Mouse (Mus musculus) adrenal gland, postnatal 10 days (tissue): ENCODE data around the gene Grid2. TPM values are rescaled to one million over a fixed set of nuclear protein-coding genes. Genes with fewer than 3 reads are reported as not detected.
A peak's percentile ranks its signal among the peaks of the same experiment; 100 is the strongest.

Experiments used
- DNase-seq: peaks from one replicate; pipeline ENCODE4 v3.0.0; 2021; ENCODE audit warnings: mixed read lengths
- total RNA-seq, 2 experiments: library from RNA; stranded (reverse); gene quantifications; 2 replicates each; pipeline ENCODE4 v1.2.3; 2021

Grid2 gene
- total RNA-seq, 2 experiments from 2014 or later, result 0.48 to 0.67 TPM

DNA sequence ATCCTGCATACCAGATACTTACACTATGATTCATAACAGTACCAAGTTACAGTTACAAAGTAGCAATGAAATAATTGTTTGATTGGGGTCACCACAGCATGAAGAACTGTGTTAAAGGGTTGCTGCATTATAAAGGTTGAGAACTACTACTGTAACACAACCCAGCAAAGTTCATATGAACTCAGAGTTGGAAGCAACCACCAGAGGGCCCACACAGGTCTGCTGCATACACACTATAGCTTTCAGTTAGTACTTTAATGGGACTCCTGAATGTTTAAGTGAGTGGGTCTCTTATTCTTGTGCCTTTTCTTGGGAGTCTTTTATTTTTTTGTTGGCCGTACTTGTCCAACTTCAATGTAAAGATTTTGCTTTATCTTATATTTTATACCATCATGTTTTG, 1057.5 kb downstream of the Grid2 start:
- DNase-seq, result no peak

DNA sequence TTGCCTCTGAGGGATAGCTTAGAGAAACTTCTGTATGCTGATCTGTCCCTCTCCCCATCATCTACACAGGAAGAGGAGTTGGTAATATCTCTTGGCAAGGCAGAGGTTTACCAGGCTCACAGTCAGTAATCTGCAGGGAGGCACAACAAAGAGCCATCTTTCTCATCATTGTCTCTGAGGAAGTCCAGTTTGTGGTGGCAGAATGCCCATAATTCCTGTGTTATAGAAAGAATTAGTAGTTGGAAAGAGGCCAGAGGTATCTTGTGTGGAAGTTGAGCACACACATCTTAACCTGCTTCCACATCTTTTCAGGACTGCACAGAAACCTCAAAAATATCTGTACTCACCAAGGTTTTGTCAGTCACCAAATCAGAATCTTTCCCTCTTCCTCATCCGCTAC, 1071.3 kb downstream of the Grid2 start:
- DNase-seq, result no peak

DNA sequence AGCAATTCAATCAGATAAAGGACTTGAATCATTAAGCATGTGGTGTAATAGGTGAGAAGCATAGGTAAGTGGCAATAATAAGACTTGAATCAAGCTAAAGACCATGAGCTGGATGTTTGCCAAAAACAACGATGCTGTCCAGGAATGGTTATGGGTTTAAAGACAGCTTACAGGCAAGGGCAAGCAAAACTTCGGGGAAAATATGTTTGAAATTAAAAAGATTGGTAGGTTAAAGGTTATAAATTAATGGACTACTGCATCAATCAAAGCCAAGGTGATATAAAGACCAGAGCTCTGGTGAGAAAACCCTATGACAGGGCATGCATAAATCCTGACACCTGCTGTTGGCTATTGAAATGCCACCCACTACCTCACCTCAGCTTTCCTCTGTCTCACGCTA, 1072.2 kb downstream of the Grid2 start:
- no peak for DNase-seq

DNA sequence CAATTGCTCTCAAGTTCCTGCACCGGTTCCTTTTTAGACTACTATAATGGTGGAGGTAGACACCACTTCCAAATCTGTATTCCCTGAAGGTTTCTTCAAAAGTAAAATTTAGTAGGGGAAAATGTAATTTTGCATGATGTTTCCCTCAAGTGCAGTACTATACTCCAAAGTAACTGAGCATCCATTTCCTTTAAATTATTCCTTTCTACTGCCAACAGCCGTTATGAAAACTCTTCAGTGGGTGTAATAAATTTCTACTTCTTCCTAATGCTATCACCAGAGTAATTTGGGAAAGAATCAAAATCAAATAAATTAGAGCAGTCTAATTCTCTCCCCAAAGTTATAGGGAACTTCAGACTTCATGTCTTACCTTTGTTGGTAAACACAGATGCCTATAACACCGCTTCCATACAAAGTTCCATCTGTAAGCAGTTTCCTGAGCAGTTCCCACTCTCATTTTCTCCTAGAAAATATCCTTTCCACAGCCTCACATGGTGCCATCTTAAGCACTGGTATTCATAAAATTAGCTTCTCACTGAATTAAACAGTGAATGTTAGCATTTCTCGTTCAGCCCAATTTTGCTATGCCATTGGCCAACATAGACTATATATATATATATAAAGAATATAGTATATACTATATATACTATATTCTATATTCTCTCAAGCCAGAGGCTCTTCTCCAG, 1142.9 kb downstream of the Grid2 start:
- DNase-seq, result no peak

DNA sequence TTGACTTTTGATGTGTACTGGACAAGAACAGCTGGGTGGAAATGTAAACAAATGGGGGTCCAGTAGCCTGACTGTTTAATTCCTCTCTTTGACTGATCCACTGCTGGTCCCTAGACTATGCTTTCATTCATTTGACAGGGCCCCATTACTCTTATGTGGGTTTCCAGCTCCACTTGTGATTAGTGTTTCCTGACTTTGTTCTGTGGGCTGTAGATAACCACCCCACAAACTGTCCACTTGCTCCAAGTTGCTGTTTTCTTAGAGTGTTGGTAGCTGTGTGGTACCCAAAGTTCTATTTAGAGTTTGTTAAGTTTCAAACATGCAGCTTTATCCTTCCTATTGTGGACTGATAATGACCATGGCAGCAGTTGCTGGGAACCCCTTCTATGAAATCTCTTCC, 1172.0 kb downstream of the Grid2 start:
- DNase-seq, result no peak

DNA sequence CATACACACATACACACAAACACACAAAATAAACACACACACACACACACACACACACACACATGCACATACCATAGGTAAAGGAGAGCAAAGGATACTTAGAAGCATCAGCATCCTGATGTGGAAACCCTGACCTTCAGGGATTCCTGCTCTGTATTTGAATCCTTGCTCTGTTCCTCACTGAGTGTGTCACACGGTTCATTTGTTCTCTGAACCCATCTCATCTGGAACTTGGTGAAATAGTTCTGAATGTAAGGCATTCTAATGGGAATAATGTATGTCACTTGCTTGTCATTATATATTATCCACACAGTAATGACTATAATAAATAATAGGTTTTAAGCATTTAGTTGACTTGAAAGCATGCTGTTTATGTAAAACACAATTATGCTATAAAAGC, 1173.2 kb downstream of the Grid2 start:
- DNase-seq, result no peak

DNA sequence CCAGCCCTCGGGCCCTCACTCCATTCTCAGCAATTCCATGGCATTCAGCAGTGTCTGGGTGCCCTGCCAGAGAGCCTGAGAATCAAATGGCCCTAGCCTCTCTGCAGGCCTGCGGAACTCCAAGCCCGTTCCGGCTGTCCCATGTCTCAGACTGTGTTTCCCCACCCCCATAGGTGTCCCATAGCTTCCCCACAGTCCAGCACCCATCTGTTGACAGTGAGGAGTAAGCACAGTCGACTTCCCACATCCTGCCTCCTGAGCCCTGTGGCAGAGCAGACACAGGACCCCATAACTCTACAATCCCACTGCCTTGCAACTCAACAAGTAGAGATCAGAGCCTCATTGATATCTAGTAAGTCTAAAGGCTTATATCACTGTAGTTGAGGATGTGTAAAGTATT, 1192.5 kb downstream of the Grid2 start:
- DNase-seq, result no peak

DNA sequence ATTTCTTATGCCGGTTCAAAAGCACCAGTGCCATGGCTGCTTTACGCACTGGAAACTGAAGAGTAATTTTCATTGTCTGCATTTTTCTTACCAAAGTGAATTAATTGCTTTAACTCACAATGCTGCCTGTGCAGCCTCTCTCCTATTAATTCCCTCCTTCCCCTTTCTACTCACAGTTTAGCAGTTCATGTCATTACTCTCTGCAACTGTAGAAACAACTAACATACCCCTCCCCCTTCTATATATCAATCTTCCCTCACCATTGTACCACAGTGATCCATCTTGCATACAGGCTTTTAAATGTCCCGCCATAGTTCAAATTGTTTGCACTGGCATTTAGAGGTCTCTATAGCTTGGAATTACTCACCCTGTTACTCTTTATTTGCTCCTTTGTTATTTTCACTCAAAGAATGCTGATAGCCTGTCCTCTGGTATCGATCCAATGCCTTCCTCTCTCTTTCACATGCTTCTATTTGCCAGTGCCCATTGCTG, 1193.2 kb downstream of the Grid2 start:
- no peak for DNase-seq

DNA sequence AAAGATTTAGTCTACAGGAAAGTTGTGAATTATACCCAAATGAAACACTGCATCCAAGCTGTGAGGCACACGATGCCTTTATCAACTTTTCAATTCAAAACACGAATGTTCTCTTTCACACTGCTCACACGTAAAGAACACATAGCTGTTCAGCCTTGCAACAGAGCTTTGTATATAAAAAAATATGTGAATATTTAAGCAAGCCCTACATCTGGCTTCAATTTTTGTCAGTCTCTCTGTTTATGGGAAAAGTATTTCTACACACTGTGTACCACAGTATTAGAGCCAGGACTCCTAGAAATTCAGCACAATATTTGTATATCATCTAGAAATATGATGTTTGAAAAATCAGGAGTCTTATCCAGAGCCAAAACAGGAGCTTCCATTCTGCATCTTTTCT, 1195.1 kb downstream of the Grid2 start:
- DNase-seq, result no peak

DNA sequence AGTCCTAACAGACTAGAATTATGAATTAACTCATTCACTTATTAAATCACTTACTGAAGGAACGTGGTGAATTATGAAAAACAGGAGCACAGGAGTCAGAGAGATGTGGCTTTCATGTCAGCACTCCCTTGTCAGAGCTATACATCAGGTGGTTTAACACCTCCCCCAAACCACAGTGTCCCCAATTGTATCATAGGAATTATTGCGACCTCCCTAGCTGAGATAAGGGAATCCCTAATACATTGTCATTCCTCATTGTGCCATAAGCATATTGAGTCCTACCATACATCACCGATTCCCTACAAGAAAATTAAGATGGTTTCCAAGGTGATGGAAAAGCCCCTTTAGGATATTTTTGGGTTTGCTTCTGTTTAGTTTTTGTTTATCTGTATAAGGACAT, 1224.2 kb downstream of the Grid2 start:
- DNase-seq, result no peak

DNA sequence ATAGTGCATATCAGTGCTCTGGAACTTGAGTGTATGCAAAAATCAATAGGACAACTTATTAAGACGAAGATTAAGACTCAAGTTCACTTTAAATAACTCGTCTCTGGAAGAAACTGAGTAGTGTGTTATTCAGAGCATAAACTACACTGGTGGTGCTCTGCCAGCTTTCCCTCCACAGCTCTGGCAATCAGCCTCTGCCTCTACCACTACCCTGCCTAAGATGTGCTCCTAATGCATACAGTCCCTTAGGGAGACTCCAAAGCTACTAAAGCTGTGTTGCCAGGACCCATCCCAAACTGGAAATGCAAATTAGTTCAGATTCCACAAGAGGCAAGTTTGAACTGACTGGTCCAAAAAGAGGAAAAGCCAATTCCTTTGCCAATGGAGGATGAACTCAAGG, 1224.9 kb downstream of the Grid2 start:
- DNase-seq, result no peak

DNA sequence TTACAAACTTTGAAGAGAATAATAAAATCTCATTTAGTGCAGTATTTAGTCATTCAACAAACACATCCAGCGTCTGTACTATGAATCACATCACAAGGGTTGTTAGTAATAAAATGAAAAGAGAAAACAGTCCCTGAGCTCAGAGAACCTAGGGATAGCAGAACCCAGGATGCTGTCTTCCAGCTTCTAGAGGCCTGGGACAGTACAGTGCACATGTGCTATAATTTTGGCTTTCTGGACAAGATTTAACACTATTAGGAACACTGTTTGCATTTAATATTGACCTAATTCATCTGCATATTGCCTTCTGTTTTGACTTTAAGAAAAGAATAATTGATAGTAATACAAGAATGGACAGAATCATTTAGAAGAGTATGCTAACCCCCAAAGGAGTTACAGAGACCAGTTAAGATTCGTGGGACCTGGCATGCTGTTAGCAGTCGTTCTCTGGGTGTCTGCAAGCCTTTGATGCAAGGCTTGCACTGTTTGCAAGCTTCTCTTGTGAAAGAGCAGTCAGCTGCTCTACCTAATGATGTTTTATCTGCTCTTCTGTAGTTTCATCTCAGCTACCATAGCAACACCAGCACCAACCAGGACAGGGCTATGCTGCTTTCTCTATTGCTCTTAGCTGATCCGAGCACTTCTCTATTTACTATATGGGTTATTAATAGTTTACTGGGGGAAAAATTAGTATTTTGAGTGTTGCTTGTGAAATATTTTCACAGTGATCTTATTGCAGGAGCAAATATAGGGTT, 1234.8 kb downstream of the Grid2 start:
- peak; percentile 1 for DNase-seq

DNA sequence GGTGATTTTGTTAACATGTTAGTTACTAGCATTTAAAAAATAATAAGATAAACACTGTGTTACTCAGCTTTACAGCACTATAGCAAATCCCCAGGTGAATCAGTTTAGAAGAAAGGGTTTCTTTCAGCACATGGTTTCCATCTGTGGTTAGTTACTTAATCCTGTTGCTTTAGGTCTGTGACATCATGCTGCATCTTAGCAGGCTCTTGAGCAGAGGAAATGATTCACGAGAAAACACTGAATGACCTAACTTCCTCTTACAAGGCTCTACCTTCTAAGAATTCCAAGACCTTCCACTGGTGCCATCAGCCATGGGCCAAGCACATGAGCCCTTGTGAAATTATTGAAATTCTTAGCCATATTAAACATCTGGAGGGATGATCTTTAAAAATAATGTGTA, 1248.7 kb downstream of the Grid2 start:
- DNase-seq, result no peak

DNA sequence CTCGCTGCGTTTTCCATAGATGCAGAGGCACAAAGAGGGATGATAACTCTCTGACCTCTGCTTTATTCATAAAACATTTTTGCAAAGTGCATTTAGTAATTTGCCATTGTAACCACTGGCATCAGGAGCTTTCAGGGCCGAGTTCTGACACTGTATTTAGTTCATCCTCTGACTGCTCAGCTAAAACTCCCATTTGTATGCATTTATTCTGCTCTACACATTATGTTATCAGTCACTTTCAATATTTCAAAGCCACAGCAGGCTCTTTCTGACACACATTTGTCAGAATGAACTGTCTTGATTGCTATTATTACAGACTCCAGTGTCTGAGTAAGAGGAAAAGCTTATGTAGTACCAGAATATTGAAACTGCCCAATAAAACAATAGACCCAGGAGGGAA, 1286.5 kb downstream of the Grid2 start:
- DNase-seq, result no peak

DNA sequence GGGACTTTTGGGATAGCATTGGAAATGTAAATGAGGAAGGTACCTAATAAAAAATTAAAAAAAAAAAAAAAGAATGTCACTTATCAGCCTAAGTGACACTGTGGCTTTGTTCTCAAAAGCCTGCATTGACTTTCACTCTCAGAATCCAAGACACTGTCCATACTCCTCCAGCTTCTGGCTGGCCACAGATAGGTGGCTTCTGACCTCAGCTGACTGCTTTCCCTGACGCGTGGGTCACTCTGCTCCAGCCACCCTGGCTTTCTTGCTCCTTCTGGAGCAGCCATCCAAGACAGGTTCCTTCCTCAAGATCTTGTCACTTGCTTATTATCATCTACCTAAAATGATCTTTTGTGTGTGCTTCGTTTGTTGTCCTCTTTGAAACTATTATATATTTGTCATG, 1298.0 kb downstream of the Grid2 start:
- no peak for DNase-seq

DNA sequence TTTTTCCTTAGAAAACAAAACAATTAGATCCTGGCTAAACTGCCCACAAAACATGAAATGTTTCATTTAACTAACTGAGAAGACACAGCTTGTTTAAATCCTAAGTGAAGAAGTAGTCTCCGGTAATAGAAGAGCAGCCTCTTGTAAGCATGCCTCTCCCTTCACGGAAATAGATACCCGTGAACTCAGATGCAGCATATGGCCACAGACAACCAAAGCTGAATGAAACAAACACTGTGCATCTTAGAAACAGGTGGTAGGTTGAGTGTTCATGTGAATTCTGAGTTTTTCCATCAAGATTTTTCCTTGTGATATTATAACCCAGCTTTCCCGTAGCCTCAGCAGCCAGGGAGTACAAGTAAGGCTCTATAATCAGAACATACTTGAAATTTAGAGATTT, 1299.5 kb downstream of the Grid2 start:
- DNase-seq, result no peak

DNA sequence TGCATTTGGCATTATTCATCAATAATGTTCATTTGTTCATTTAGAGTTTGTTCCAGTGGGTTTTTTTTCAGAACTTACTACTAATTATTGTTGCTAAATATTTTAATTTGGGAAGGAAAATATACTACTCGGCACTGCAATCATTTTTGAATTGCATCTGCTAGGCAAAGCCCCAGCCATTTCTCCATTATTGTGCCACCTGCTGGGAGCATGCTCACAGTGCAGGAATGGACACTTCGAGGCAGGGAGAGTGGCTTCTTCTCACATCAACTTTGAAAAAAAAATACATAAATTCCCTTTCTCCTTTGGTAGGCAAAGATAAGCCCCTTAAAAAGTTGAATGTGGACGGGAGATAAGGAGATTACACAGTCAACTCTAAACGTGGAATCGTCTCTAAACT, 1312.9 kb downstream of the Grid2 start:
- peak; percentile 41 for DNase-seq

DNA sequence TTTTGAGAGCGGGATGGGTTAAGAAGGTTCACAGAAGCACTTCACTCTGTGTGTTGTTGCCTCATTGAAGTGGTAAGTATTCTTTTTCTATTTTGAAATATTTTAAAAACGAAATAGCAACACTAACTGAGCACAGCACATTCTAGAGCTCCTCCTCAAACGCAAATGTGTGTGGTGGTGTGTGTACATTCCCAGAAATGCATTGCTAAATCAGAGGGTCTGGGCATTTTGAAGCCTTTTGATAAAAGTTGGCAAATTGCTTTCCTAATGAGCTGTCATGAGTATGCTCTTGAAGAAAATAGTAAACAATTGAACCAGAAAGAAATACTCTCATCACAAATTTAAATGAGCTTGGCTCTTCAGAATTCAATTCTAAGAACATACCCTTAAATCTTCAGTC, 1325.7 kb downstream of the Grid2 start:
- no peak for DNase-seq

DNA sequence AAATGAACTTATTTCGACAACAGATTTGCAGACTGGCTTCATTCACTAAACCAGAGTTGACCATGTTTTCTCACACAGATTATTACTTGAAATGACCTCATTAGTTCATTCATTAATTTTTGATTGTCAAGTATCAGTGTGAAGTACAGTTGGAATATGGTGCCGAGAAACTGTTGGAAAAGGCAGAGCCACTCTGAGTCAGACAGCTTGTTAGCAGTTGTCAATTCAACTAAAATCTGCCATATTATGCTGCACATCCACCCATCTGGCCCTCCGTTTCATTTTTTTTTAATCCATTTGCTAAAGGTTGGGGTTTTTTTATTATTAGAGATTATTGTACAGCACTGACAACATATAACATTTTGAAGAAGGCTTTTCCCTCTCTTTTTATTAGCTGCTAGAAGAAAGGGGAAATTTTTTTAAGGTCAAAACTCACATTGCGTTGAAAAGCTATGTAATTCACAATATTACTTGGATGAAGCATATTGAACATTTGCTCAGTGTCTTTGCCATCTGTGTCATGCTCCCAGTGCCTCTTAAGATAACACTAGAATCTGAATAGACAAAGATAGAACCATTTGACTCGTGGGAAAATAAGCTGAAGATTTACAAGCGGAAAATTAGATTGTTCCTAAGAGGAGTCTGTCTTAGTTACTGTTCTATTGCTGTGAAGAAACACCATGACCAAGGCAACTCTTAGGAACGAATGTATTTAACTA, 1333.0 kb downstream of the Grid2 start:
- no peak for DNase-seq

DNA sequence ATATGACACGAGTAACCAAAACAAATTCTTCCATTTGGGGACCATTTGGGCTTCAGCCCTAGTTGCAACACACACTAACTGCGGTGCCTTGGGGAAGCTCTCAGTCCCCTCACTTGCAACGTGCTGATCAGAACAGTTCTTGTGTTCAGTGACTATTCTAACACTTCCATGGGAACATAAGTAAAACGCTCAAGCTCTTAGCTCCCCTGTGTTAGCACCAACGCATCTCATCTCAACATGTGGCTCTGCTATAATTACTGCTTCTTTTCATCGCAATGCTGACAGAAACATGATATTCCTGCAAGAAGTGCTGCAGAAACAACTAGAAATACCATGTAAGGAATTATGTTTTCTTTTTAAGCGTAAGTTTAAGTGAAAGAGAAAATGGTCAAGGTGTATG, 1340.6 kb downstream of the Grid2 start:
- DNase-seq, result no peak

DNA sequence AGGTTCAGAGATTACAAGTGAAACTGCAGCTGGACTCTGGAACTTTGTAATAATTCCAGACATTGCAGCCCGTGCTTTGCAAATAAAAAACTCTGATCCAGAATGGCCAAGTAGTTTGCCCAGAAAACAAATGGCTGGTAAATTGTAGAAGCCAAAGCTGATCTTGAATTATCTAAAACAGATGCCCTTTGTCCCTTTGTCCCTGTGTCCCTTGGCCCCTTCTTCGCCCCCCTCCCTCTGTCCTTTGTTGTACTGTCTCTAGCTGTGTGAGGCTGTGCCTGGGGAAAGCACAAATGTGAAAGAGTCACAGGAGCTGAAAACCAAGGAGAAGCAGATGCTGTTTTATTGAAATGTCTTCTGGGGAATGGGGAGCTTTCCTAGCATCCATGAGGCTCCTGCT, 1341.2 kb downstream of the Grid2 start:
- no peak for DNase-seq

DNA sequence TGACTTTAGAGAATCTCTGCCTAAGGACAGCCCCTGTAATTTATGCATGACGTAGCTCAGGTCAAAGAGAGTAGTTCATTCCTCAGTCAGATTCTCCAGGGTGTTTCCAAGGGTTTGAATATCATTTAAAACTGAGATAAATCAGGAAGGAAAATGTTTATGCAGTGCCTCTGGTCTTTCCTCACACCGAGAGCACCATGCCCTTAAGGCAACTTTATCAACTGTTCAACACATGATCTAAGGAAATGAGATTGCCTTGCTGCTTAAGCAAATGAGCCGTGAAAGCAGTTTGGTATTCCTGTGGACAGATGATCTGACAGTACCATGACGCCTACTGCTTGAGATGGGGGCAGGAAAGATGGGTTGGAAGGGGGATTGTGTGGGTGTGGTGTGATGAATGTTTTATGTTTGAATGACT, 1342.5 kb downstream of the Grid2 start:
- DNase-seq, result no peak

DNA sequence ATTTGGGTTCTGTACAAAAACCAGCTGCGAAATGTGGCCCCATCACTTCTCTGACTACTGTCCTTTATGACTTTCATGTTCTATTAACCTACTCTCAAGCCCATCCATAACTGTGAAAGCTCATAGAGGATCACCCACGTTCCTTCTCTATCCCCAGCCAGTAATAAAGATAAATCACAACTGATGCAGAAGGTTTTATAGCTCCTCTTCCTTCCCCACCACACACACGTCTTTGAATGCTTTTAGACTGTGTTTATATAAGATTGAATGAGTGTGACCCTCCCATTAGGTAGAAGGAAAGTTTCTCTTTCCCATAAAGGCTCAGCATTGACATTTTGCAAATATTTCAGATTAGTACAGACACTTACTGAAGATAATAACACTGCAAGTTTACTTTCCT, 1350.1 kb downstream of the Grid2 start:
- no peak for DNase-seq
